Mouse (Mus musculus) testis, adult 2 months (tissue): ENCODE results near the gene Pigs.

ENCODE experiments used
- CTCF ChIP-seq: fragments of 200-500 bp; IDR thresholded peaks from 2 replicates; pipeline ENCODE4 v1.5.1; 2012; ENCODE audit warnings: low read depth, mild to moderate bottlenecking, inconsistent platforms, low read length, moderate library complexity; ENCODE audit not compliant: control insufficient read depth, insufficient read depth, insufficient replicate concordance
- POLR2A ChIP-seq: fragments of 200-500 bp; IDR thresholded peaks from 2 replicates; pipeline ENCODE4 v1.6.1; 2012; ENCODE audit warnings: low read depth, mild to moderate bottlenecking, inconsistent platforms, low read length, moderate library complexity; ENCODE audit not compliant: control insufficient read depth

- no peak for TF ChIP-seq POLR2A
- TF ChIP-seq CTCF, result no peak
These were observed 52.8 kb downstream of the Pigs start for GRCm38 (mm10) chr11:78380996-78381395.
